Mouse (Mus musculus): ENCODE measurements around the gene Hist2h3c1. TPM values are rescaled to one million over a fixed set of nuclear protein-coding genes. Genes with fewer than 3 reads are reported as not detected.
"Not testable (repeated sequence)": the region's sequence is repeated elsewhere in the genome, so short reads cannot be mapped to it uniquely, and the experiment has no call there.

Gene Hist2h3c1
- total and polyA plus RNA-seq, 3 experiments, result not detected

DNA sequence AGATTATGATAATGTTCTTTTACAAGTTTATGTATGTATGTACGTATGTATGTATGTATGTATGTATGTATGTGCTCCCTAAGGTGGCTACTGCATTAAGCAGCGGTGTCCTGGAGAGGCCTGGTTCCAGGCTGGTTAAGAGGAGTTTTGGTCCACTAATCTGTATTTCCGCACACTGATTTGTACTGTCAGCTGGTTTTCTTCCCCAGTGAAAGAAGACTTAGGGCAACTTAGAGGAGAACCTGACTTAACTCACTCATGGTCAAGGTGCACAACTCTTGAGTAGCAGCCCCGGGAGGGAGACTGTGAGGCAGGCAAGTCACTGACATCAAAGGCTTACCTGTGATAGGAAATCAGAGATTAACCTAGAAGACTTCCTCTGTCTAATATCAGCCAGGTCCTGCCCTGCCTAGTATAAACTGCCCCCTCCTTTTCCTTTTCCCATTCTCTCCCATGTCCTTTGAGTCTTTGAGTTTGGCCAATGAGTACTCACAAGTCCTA, 9.6 kb upstream of the Hist2h3c1 start:
- H3K79me2 ChIP-seq (replicated peaks; ENCODE audit: control insufficient read depth, insufficient read depth, low read length), result no peaks in the 10 kb centered on the region
- intact Hi-C loops (cut with DNase I), result loop anchor here (2.0 kb wide), 1 partner anchor 14 kb away; no protein-coding TSS in a partner anchor
- WGBS, result 82% methylated on average over 4 of the region's 4 CpGs
- no peak overlapping the region for H3K27ac ChIP-seq
- no peak overlapping the region for H3K9ac ChIP-seq (ENCODE audit: low read depth, low read length)
- peaks cover 2% of the 10 kb centered on the region; the same call in 1 of the 2 replicates for H3K36me3 ChIP-seq (ENCODE audit: control insufficient read depth, insufficient read depth, low read length)
- TF ChIP-seq CTCF (IDR thresholded peaks at IDR 0.05), result no peak
- no peak for TF ChIP-seq POLR2A (IDR thresholded peaks at IDR 0.05; ENCODE audit: insufficient read depth, low read depth, low read length)
- TF ChIP-seq EP300 (IDR thresholded peaks at IDR 0.05; ENCODE audit: insufficient read depth, low read depth, low read length), result no peak
- H3K4me3 ChIP-seq, result no peak overlapping the region
- no peak for DNase-seq
- no peaks in the 10 kb centered on the region for H3K27me3 ChIP-seq (ENCODE audit: control insufficient read depth, insufficient read depth, low read length)
- H3K4me1 ChIP-seq (ENCODE audit: control insufficient read depth, insufficient read depth, low read length), result peaks cover 1% of the 10 kb centered on the region

- WGBS, result 62% methylated on average over 7 of the region's 7 CpGs
Observed at GRCm38 (mm10) chr3:96237335-96237903, 9.1 kb upstream of the Hist2h3c1 start.

DNA sequence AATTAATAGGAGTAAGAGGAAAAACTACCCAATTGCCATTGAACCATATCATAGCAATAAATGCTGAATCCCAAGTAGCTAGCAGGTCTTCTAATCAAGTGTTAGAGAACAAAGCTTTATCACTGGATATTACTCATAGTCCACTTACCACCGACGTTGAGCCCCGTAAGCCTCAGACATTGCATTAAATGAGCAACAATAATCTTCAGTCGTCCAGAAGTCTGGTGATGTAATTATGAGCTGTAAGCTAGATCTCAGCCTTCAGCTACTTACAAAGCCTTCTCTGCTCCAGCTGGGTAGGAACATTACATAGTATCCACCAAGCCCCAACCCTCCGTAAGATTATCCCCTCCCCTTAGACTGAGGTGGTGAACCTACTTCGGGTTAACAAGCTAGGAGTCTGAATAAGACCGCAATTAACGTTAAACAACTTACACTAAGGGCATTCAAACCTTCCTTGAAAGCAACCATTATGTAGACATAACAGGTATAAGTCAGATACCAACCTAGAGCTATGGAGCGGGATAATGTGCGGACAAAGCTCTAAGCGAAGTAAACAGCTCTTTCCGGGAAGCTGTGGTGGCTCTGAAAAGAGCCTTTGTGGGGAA, 8.5 kb upstream of the Hist2h3c1 start:
- Histone ChIP-seq H3K36me3 (ENCODE audit: control insufficient read depth, insufficient read depth, low read length) (peaks cover 2% of the 10 kb centered on the region; the same call in 1 of the 2 replicates), H3K27me3 (ENCODE audit: control insufficient read depth, insufficient read depth, low read length) (no peaks in the 10 kb centered on the region), H3K4me3 (no peak overlapping the region), H3K27ac (no peak overlapping the region), H3K79me2 (replicated peaks; ENCODE audit: control insufficient read depth, insufficient read depth, low read length) (no peaks in the 10 kb centered on the region), H3K4me1 (ENCODE audit: control insufficient read depth, insufficient read depth, low read length) (peaks cover 4% of the 10 kb centered on the region), H3K9ac (ENCODE audit: low read depth, low read length) (no peak overlapping the region)
- TF ChIP-seq CTCF (IDR thresholded peaks at IDR 0.05), result no peak
- TF ChIP-seq EP300 (IDR thresholded peaks at IDR 0.05; ENCODE audit: insufficient read depth, low read depth, low read length), result no peak
- no peak for TF ChIP-seq POLR2A (IDR thresholded peaks at IDR 0.05; ENCODE audit: insufficient read depth, low read depth, low read length)
- intact Hi-C loops (cut with DNase I), result loop anchor here (2.0 kb wide), 1 partner anchor 15 kb away; no protein-coding TSS in a partner anchor
- WGBS, result 13% methylated on average over 12 of the region's 12 CpGs
- no peak for DNase-seq

More at GRCm38 (mm10) chr3:96237335-96237903, 9.1 kb upstream of the Hist2h3c1 start:
- H3K27ac ChIP-seq, result no peak overlapping the region
- TF ChIP-seq CTCF (IDR thresholded peaks at IDR 0.05), result no peak
- no peak for TF ChIP-seq EP300 (IDR thresholded peaks at IDR 0.05; ENCODE audit: insufficient read depth, low read depth, low read length)
- no peak for TF ChIP-seq POLR2A (IDR thresholded peaks at IDR 0.05; ENCODE audit: insufficient read depth, low read depth, low read length)
- H3K79me2 ChIP-seq (replicated peaks; ENCODE audit: control insufficient read depth, insufficient read depth, low read length), result no peaks in the 10 kb centered on the region
- intact Hi-C loops (cut with DNase I), result loop anchor here (2.0 kb wide), 1 partner anchor 15 kb away; no protein-coding TSS in a partner anchor
- no peak for DNase-seq
- no peak overlapping the region for H3K4me3 ChIP-seq
- H3K9ac ChIP-seq (ENCODE audit: low read depth, low read length), result no peak overlapping the region
- no peaks in the 10 kb centered on the region for H3K27me3 ChIP-seq (ENCODE audit: control insufficient read depth, insufficient read depth, low read length)
- H3K36me3 ChIP-seq (ENCODE audit: control insufficient read depth, insufficient read depth, low read length), result peaks cover 2% of the 10 kb centered on the region; the same call in 1 of the 2 replicates
- H3K4me1 ChIP-seq (ENCODE audit: control insufficient read depth, insufficient read depth, low read length), result peaks cover 3% of the 10 kb centered on the region

- H3K4me3 ChIP-seq, result peak within 1 kb of the TSS; percentile 60
- H3K4me1 ChIP-seq (ENCODE audit: control insufficient read depth, insufficient read depth, low read length); H3K27me3 ChIP-seq (ENCODE audit: control insufficient read depth, insufficient read depth, low read length); intact Hi-C loops (cut with DNase I); H3K36me3 ChIP-seq (ENCODE audit: control insufficient read depth, insufficient read depth, low read length); H3K79me2 ChIP-seq (replicated peaks; ENCODE audit: control insufficient read depth, insufficient read depth, low read length): not testable (repeated sequence)
- peak within 1 kb of the TSS; percentile 72 for H3K9ac ChIP-seq (ENCODE audit: low read depth, low read length)
- WGBS, result under 1% methylated on average over 18 of the region's 68 CpGs
- H3K27ac ChIP-seq, result peak within 1 kb of the TSS; percentile 82
- peak; percentile 67 to 80 for DNase-seq
Observed at GRCm38 (mm10) chr3:96238954-96239793, 7.3 kb upstream of the Hist2h3c1 start, which contains the start of gene Hist2h3c2. TSS of gene Hist2h3c2 (minus strand) at chr3:96239127.

- TF ChIP-seq POLR2A (IDR thresholded peaks at IDR 0.05; ENCODE audit: insufficient read depth, low read depth, low read length), result peak; percentile 84
- Histone ChIP-seq H3K4me3 (peak within 1 kb of the TSS; percentile 60), H3K9ac (ENCODE audit: low read depth, low read length) (peak within 1 kb of the TSS; percentile 72), H3K27ac (peak within 1 kb of the TSS; percentile 89)
- DNase-seq, result peak; percentile 97
- 3% methylated on average over 25 of the region's 85 CpGs for WGBS
- H3K27me3 ChIP-seq (ENCODE audit: control insufficient read depth, insufficient read depth, low read length); H3K4me1 ChIP-seq (ENCODE audit: control insufficient read depth, insufficient read depth, low read length); intact Hi-C loops (cut with DNase I); H3K79me2 ChIP-seq (replicated peaks; ENCODE audit: control insufficient read depth, insufficient read depth, low read length); H3K36me3 ChIP-seq (ENCODE audit: control insufficient read depth, insufficient read depth, low read length): not testable (repeated sequence)
Observed at GRCm38 (mm10) chr3:96239949-96240798, 6.3 kb upstream of the Hist2h3c1 start, which contains the start of gene Hist2h2aa2. TSS of gene Hist2h2aa2 (minus strand) at chr3:96240276.
